Comparison of ENCODE assay signal across 8 mouse cellular contexts in the genomic region with DNA sequence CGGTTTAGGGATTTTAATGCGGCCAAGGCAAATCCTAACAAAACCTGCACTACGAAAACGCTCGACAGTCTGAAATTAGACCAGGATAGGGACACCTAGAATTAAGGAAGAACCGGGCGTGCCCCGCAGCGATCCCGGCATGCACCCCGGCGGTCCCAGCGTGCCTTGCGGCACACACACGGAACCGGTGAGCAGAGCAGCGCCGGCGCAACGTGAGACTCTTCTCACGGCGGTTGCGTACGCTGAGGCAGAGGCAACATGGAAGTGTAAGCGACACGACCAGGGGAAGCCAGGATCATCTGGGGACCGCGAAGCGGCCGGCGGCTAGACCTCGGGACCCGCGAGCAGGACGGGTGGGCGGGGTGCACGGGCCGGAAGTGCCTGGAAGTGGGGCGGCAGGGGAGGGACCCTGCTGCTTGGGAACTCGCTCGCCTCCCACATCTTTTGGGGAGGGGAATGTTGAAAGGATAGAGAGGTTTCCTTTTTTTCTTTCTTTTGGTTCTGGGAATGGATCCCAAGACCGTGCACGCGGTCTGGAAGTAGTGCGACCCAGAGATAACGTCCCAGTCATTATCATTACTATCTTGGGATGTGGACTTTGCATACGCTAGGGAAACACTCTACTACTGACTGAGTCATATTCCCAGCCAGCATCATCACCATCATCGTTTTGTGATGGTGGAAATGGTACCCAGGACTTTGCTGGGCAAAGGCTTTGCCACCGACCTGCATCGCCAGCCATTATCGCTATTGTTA. TPM values are rescaled to one million over a fixed set of nuclear protein-coding genes. Genes with fewer than 3 reads are reported as not detected.
DNase-seq lines count a peak whose midpoint lies in the region; ATAC-seq and TF ChIP-seq lines count a peak whose summit lies in the region.

A gene (minus strand): TSS at position 106 of the 756 bp plus-strand sequence.
A gene (plus strand): TSS at position 149 of the 756 bp plus-strand sequence.

- dilution Hi-C loops in CH12.LX (cut with MboI; ENCODE audit: extremely low pct_ligation_motif_present, extremely low pct_unique_long_range_greater_than_20kb, low sequenced_read_pairs) = no loop called here

- in situ Hi-C loops in CH12.LX (cut with MboI; ENCODE audit: low pct_ligation_motif_present, low pct_unique_long_range_greater_than_20kb, low sequenced_read_pairs) = no loop called here

- H3K4me3 ChIP-seq in CH12.LX (replicated peaks in 1 of 3; ENCODE audit: low read depth in 2 of 3, low read length in 2 of 3, poor library complexity in 1 of 3) = peak within 1 kb of the TSS; percentile 78 to 96 (median 79)
- peak within 1 kb of the TSS; percentile 89 for H3K4me3 ChIP-seq in forebrain, embryonic 10.5 days
- peak within 1 kb of the TSS; percentile 76 to 82 for H3K4me3 ChIP-seq in heart, embryonic 14.5 days (ENCODE audit: control insufficient read depth in 1 of 2, insufficient read depth in 1 of 2, low read depth in 1 of 2, low read length in 2 of 2)
- H3K4me3 ChIP-seq in liver, embryonic 12.5 days = peak within 1 kb of the TSS; percentile 87
- peak within 1 kb of the TSS; percentile 51 for H3K4me3 ChIP-seq in stomach, embryonic 14.5 days (ENCODE audit: low read depth, low read length)

- peaks cover 14% of the 10 kb centered on the region; the same call in 1 of the 2 replicates for H3K79me2 ChIP-seq in CH12.LX (replicated peaks; ENCODE audit: control insufficient read depth, extremely low read depth, insufficient read depth, poor library complexity, severe bottlenecking)

- ATAC-seq in heart, embryonic 14.5 days (ENCODE audit: insufficient number of reproducible peaks, insufficient read depth, low FRiP score, low read depth) = peak; percentile 80
- ATAC-seq in liver, embryonic 12.5 days = peak; percentile 85
- peak; percentile 84 for ATAC-seq in stomach, embryonic 14.5 days (ENCODE audit: insufficient number of reproducible peaks, insufficient read depth, low FRiP score, low read depth)

- WGBS in forebrain, embryonic 10.5 days = 2% methylated on average over 51 of the region's 51 CpGs
- 1% methylated on average over 51 of the region's 51 CpGs for WGBS in heart, embryonic 14.5 days
- WGBS in liver, embryonic 12.5 days (ENCODE audit: insufficient replicate concordance) = 1% methylated on average over 51 of the region's 51 CpGs
- WGBS in stomach, embryonic 14.5 days = 2% methylated on average over 51 of the region's 51 CpGs

- H3K27me3 ChIP-seq in CH12.LX (replicated peaks) = peaks cover 6% of the 10 kb centered on the region
- no peaks in the 10 kb centered on the region for H3K27me3 ChIP-seq in forebrain, embryonic 10.5 days (ENCODE audit: poor library complexity, severe bottlenecking)
- no peaks in the 10 kb centered on the region; the same call in 1 of the 2 replicates for H3K27me3 ChIP-seq in heart, embryonic 14.5 days (ENCODE audit: control insufficient read depth, insufficient read depth, low read length)
- H3K27me3 ChIP-seq in liver, embryonic 12.5 days (replicated peaks) = 0 out of 2 replicates have a peak, but pooled peaks cover 12% of the 10 kb centered on the region
- no peaks in the 10 kb centered on the region for H3K27me3 ChIP-seq in stomach, embryonic 14.5 days (ENCODE audit: control insufficient read depth, insufficient read depth, low read length)

- no peak for TF ChIP-seq RAD21 in CH12.LX (IDR thresholded peaks at IDR 0.05; ENCODE audit: low read depth, low read length)

- H3K9me3 ChIP-seq in CH12.LX (replicated peaks; ENCODE audit: low read length) = no peaks in the 10 kb centered on the region
- H3K9me3 ChIP-seq in forebrain, embryonic 10.5 days = no peaks in the 10 kb centered on the region
- H3K9me3 ChIP-seq in heart, embryonic 14.5 days (ENCODE audit: control insufficient read depth, low read length) = no peaks in the 10 kb centered on the region
- H3K9me3 ChIP-seq in liver, embryonic 12.5 days (replicated peaks) = no peaks in the 10 kb centered on the region
- H3K9me3 ChIP-seq in stomach, embryonic 14.5 days (ENCODE audit: control insufficient read depth, low read depth, low read length) = no peaks in the 10 kb centered on the region

- peak; percentile 95 for TF ChIP-seq POLR2A in CH12.LX (IDR thresholded peaks at IDR 0.05; ENCODE audit: low read depth, low read length)

- TF ChIP-seq CTCF in CH12.LX (conservative IDR thresholded peaks at IDR 0.05 in 1 of 2, IDR thresholded peaks at IDR 0.05 in 1 of 2; ENCODE audit: low read depth in 2 of 2, low read length in 2 of 2) = no peak

- peak within 1 kb of the TSS; percentile 61 for H3K27ac ChIP-seq in CH12.LX (ENCODE audit: insufficient read depth, low read depth)
- H3K27ac ChIP-seq in forebrain, embryonic 10.5 days = peak within 1 kb of the TSS; percentile 96
- H3K27ac ChIP-seq in heart, embryonic 14.5 days (replicated peaks in 1 of 2; ENCODE audit: control insufficient read depth in 1 of 2, insufficient read depth in 1 of 2, low read depth in 2 of 2, low read length in 2 of 2) = peak within 1 kb of the TSS; percentile 82 to 92
- H3K27ac ChIP-seq in liver, embryonic 12.5 days = peak within 1 kb of the TSS; percentile 93
- peak within 1 kb of the TSS; percentile 89 for H3K27ac ChIP-seq in stomach, embryonic 14.5 days (ENCODE audit: low read length)

- DNase-seq in CH12.LX (ENCODE audit: extremely low read depth) = peak; percentile 78
- peak; percentile 70 for DNase-seq in c-Kit-positive CD71-negative TER-119-negative erythroid progenitor cells, embryonic 14.5 days (ENCODE audit: low read depth)
- DNase-seq in forebrain, embryonic 10.5 days (ENCODE audit: extremely low spot score, low spot score) = peak; percentile 84
- DNase-seq in kidney, postnatal 14 days = peak; percentile 90
- DNase-seq in naive thymus-derived CD4-positive, alpha-beta T cell, adult 2 months (ENCODE audit: low read depth) = peak; percentile 79

- peaks cover 11 to 41% of the 10 kb centered on the region in 2 experiments for H3K4me1 ChIP-seq in CH12.LX (ENCODE audit: control insufficient read depth in 1 of 2, insufficient read depth in 2 of 2)
- peaks cover 17% of the 10 kb centered on the region for H3K4me1 ChIP-seq in forebrain, embryonic 10.5 days
- H3K4me1 ChIP-seq in heart, embryonic 14.5 days (ENCODE audit: control insufficient read depth in 2 of 2, insufficient read depth in 2 of 2, low read length in 2 of 2) = peaks cover 1 to 8% of the 10 kb centered on the region in 2 experiments; a peak in 2 of 4 replicates
- H3K4me1 ChIP-seq in liver, embryonic 12.5 days = peaks cover 46% of the 10 kb centered on the region
- H3K4me1 ChIP-seq in stomach, embryonic 14.5 days (ENCODE audit: control insufficient read depth, insufficient read depth, low read length) = peaks cover 5% of the 10 kb centered on the region; the same call in 1 of the 2 replicates

- TF ChIP-seq EP300 in CH12.LX (IDR thresholded peaks at IDR 0.05; ENCODE audit: low read length) = no peak

- H3K36me3 ChIP-seq in CH12.LX (replicated peaks in 1 of 2; ENCODE audit: control insufficient read depth in 1 of 2, insufficient read depth in 1 of 2, low read length in 1 of 2) = peaks cover 5 to 31% of the 10 kb centered on the region in 2 experiments
- H3K36me3 ChIP-seq in forebrain, embryonic 10.5 days (replicated peaks) = no peaks in the 10 kb centered on the region
- H3K36me3 ChIP-seq in heart, embryonic 14.5 days (ENCODE audit: control insufficient read depth, insufficient read depth, low read length) = no peaks in the 10 kb centered on the region
- H3K36me3 ChIP-seq in liver, embryonic 12.5 days = peaks cover 12% of the 10 kb centered on the region; the same call in 1 of the 2 replicates
- H3K36me3 ChIP-seq in stomach, embryonic 14.5 days (ENCODE audit: control insufficient read depth, insufficient read depth, low read length) = no peaks in the 10 kb centered on the region

- H3K9ac ChIP-seq in CH12.LX (ENCODE audit: insufficient read depth, low read depth) = peak within 1 kb of the TSS; percentile 70
- H3K9ac ChIP-seq in heart, embryonic 14.5 days (ENCODE audit: low read length) = peak within 1 kb of the TSS; percentile 82
- H3K9ac ChIP-seq in liver, embryonic 12.5 days = peak within 1 kb of the TSS; percentile 86
- H3K9ac ChIP-seq in stomach, embryonic 14.5 days (replicated peaks; ENCODE audit: low read depth, low read length) = peak within 1 kb of the TSS; percentile 43

- H3K4me2 ChIP-seq in CH12.LX (ENCODE audit: insufficient read depth, low read depth, poor library complexity, severe bottlenecking) = peak within 1 kb of the TSS; percentile 84
- peak within 1 kb of the TSS; percentile 85 for H3K4me2 ChIP-seq in heart, embryonic 14.5 days (ENCODE audit: low read length)
- H3K4me2 ChIP-seq in liver, embryonic 12.5 days = peak within 1 kb of the TSS; percentile 89
- peak within 1 kb of the TSS; percentile 75 for H3K4me2 ChIP-seq in stomach, embryonic 14.5 days (replicated peaks; ENCODE audit: low read depth, low read length)

TF ChIP-seq in CH12.LX, 34 proteins besides CTCF, POLR2A, EP300 and RAD21 (continues in another document):
- TF ChIP-seq CHD2 (IDR thresholded peaks at IDR 0.05; ENCODE audit: low read length) (no peak), NRF1 (IDR thresholded peaks at IDR 0.05; ENCODE audit: low read depth, low read length) (peak; percentile 83), E2F4 (IDR thresholded peaks at IDR 0.05; ENCODE audit: insufficient replicate concordance, low read depth, low read length) (no peak), ZMIZ1 (IDR thresholded peaks at IDR 0.05; ENCODE audit: low read depth, low read length) (peak; percentile 80; the same call in 1 of the 2 replicates), HCFC1 (IDR thresholded peaks at IDR 0.05; ENCODE audit: low read depth, low read length) (peak; percentile 88), USF2 (conservative IDR thresholded peaks at IDR 0.05; ENCODE audit: low read depth, low read length) (no peak)

RNA-seq across cellular contexts. Expression of the first gene that starts in this region (rescaled TPM):
- total RNA-seq in CH12.LX (2012; rRNA removed) (54.4 and 70.4 TPM in 2 replicates), CH12.LX (2014; rRNA removed) (44.8 and 45.3 TPM in 2 replicates)
- 60.1 and 61.0 TPM in 2 replicates for polyA plus RNA-seq in CH12.LX (2012; ENCODE audit: insufficient read length, low read depth)
- polyA plus RNA-seq in forebrain, embryonic 10.5 days (2016; fragmentation: Nextera tagmentation; extraction: Ambion mirVana) = 33.2 and 36.6 TPM in 2 replicates
- polyA plus RNA-seq in heart, embryonic 14.5 days (2014; fragmentation: Nextera tagmentation; extraction: Ambion mirVana) = 16.4 and 19.3 TPM in 2 replicates
- polyA plus RNA-seq in liver, embryonic 12.5 days (2016; fragmentation: Nextera tagmentation; extraction: Ambion mirVana) = 39.1 and 41.1 TPM in 2 replicates
- polyA plus RNA-seq in stomach, embryonic 14.5 days (2014; fragmentation: Nextera tagmentation; extraction: Ambion mirVana) = 35.1 TPM in 2 replicates

RNA-seq across cellular contexts. Expression of the second gene that starts in this region (rescaled TPM):
- total RNA-seq in CH12.LX (2012; rRNA removed) (42.3 and 50.2 TPM in 2 replicates), CH12.LX (2014; rRNA removed) (57.1 and 58.3 TPM in 2 replicates)
- 63.2 and 73.6 TPM in 2 replicates for polyA plus RNA-seq in CH12.LX (2012; ENCODE audit: insufficient read length, low read depth)
- polyA plus RNA-seq in forebrain, embryonic 10.5 days (2016; fragmentation: Nextera tagmentation; extraction: Ambion mirVana) = 61.3 and 64.0 TPM in 2 replicates
- 15.1 and 16.3 TPM in 2 replicates for polyA plus RNA-seq in heart, embryonic 14.5 days (2014; fragmentation: Nextera tagmentation; extraction: Ambion mirVana)
- polyA plus RNA-seq in liver, embryonic 12.5 days (2016; fragmentation: Nextera tagmentation; extraction: Ambion mirVana) = 33.9 and 34.7 TPM in 2 replicates
- 20.0 and 24.2 TPM in 2 replicates for polyA plus RNA-seq in stomach, embryonic 14.5 days (2014; fragmentation: Nextera tagmentation; extraction: Ambion mirVana)

Comparison
In these comparisons a context has a peak if more than half of its experiments do, and no peak if none do; other contexts are left out.
1. Peak in every context shown above with its lines: DNase-seq, ATAC-seq, H3K4me3 ChIP-seq and H3K27ac ChIP-seq.